Mouse (Mus musculus) embryonic facial prominence, embryonic 13.5 days (tissue): ENCODE results near the gene Olfr132. TPM values are rescaled to one million over a fixed set of nuclear protein-coding genes. Genes with fewer than 3 reads are reported as not detected.
"Not testable (repeated sequence)": the region's sequence is repeated elsewhere in the genome, so short reads cannot be mapped to it uniquely, and the experiment has no call there.

ENCODE experiments used
- ATAC-seq: fragments of 200-750 bp; cut with Nextera tagmentation; 2 replicates; pipeline ENCODE4 v1.8.0; 2017; ENCODE audit warnings: low read depth; ENCODE audit not compliant: insufficient number of reproducible peaks, insufficient read depth, low FRiP score, low TSS enrichment
- H3K27ac ChIP-seq: fragments of 300-500 bp; sonication (generic); 2 replicates; pipeline ENCODE4 v1.5.1; 2015; ENCODE audit warnings: moderate library complexity, mild to moderate bottlenecking, inconsistent platforms
- H3K27me3 ChIP-seq: fragments of 300-500 bp; sonication (generic); 2 replicates; pipeline ENCODE4 v1.6.1; 2015; ENCODE audit warnings: mild to moderate bottlenecking, inconsistent platforms
- H3K36me3 ChIP-seq: fragments of 300-500 bp; sonication (generic); 2 replicates; pipeline ENCODE4 v1.6.1; 2015; ENCODE audit warnings: mild to moderate bottlenecking, inconsistent platforms
- H3K4me1 ChIP-seq: fragments of 300-500 bp; sonication (generic); 2 replicates; pipeline ENCODE4 v1.6.1; 2015; ENCODE audit warnings: inconsistent platforms
- H3K4me2 ChIP-seq: fragments of 300-500 bp; sonication (generic); 2 replicates; pipeline ENCODE4 v1.6.1; 2015; ENCODE audit warnings: moderate library complexity, mild to moderate bottlenecking, inconsistent platforms
- H3K4me3 ChIP-seq: fragments of 300-500 bp; sonication (generic); 2 replicates; pipeline ENCODE4 v1.5.1; 2015; ENCODE audit warnings: mild to moderate bottlenecking, inconsistent platforms
- H3K9ac ChIP-seq: fragments of 300-500 bp; sonication (generic); 2 replicates; pipeline ENCODE4 v1.6.1; 2015; ENCODE audit warnings: mild to moderate bottlenecking, inconsistent platforms
- H3K9me3 ChIP-seq: fragments of 300-500 bp; sonication (generic); 2 replicates; pipeline ENCODE4 v1.6.1; 2016; ENCODE audit warnings: inconsistent platforms
- WGBS: fragments of 180-500 bp; shearing (Covaris S2); methylation state at CpG from one replicate; pipeline ENCODE4 v1.1.7; 2015; ENCODE audit warnings: mixed read lengths; 5-methylcytosine and 5-hydroxymethylcytosine counted together
- polyA plus RNA-seq: library from polyadenylated mRNA; unstranded; fragments of >200 nt; fragmentation: Nextera tagmentation; extraction: Ambion mirVana; gene quantifications from 2 replicates; pipeline ENCODE4 v1.2.1, GENCODE M21; 2015

Gene Olfr132
- not detected in 2 replicates for polyA plus RNA-seq

- Histone ChIP-seq H3K4me2 (no peak within 1 kb of the TSS), H3K9ac (no peak within 1 kb of the TSS), H3K36me3 (no peaks in the 10 kb centered on the region), H3K4me1 (no peaks in the 10 kb centered on the region), H3K9me3 (no peaks in the 10 kb centered on the region), H3K27ac (no peak within 1 kb of the TSS), H3K4me3 (no peak within 1 kb of the TSS), H3K27me3 (no peaks in the 10 kb centered on the region)
- 37% methylated on average over 1 of the region's 1 CpGs for WGBS
- ATAC-seq = no peak
Measured at GRCm38 (mm10) chr17:38134426-38134825, at the start of gene Olfr132. TSS of gene Olfr132 (minus strand) at chr17:38134526.

GRCm38 (mm10) chr17:38171088-38171487, 36.8 kb upstream of the Olfr132 start, which contains the start of gene Olfr134:
TSS of gene Olfr134 (plus strand) at chr17:38171388.
- no peak for ATAC-seq
- Histone ChIP-seq H3K4me1 (no peaks in the 10 kb centered on the region), H3K36me3 (no peaks in the 10 kb centered on the region), H3K4me2 (no peak within 1 kb of the TSS), H3K27me3 (no peaks in the 10 kb centered on the region), H3K27ac (no peak within 1 kb of the TSS), H3K9ac (no peak within 1 kb of the TSS), H3K9me3 (no peaks in the 10 kb centered on the region), H3K4me3 (no peak within 1 kb of the TSS)
- WGBS = 70% methylated on average over 3 of the region's 3 CpGs

GRCm38 (mm10) chr17:38144981-38145380, 10.7 kb upstream of the Olfr132 start, which contains the start of gene Olfr133:
TSS of gene Olfr133 (plus strand) at chr17:38145281.
- WGBS = 75% methylated on average over 2 of the region's 2 CpGs
- no peaks in the 10 kb centered on the region for H3K36me3 ChIP-seq
- H3K27me3 ChIP-seq = no peaks in the 10 kb centered on the region

GRCm38 (mm10) chr17:38125371-38125770, 9.0 kb downstream of the Olfr132 start:
- not testable (repeated sequence) for H3K36me3 ChIP-seq, H3K4me1 ChIP-seq, H3K27ac ChIP-seq, H3K4me2 ChIP-seq, H3K4me3 ChIP-seq, H3K9me3 ChIP-seq, H3K27me3 ChIP-seq, H3K9ac ChIP-seq, ATAC-seq
- WGBS = 62% methylated on average over 3 of the region's 3 CpGs

More at GRCm38 (mm10) chr17:38144981-38145380, 10.7 kb upstream of the Olfr132 start, which contains the start of gene Olfr133:
- no peak within 1 kb of the TSS for H3K4me2 ChIP-seq
- H3K4me1 ChIP-seq = no peaks in the 10 kb centered on the region
- H3K4me3 ChIP-seq = no peak within 1 kb of the TSS
- peaks cover 4% of the 10 kb centered on the region; the same call in 1 of the 2 replicates for H3K9me3 ChIP-seq
- H3K9ac ChIP-seq = no peak within 1 kb of the TSS
- no peak for ATAC-seq
- H3K27ac ChIP-seq = no peak within 1 kb of the TSS

- H3K4me3 ChIP-seq, H3K9ac ChIP-seq, H3K9me3 ChIP-seq, H3K27ac ChIP-seq, H3K27me3 ChIP-seq, H3K36me3 ChIP-seq, ATAC-seq, H3K4me2 ChIP-seq, H3K4me1 ChIP-seq: not testable (repeated sequence)
- 87% methylated on average over 1 of the region's 1 CpGs for WGBS
Measured at GRCm38 (mm10) chr17:38124199-38124598, 10.1 kb downstream of the Olfr132 start.

- Histone ChIP-seq H3K27me3 (no peaks in the 10 kb centered on the region), H3K4me1 (no peaks in the 10 kb centered on the region), H3K9ac (no peak within 1 kb of the TSS), H3K36me3 (no peaks in the 10 kb centered on the region), H3K4me3 (no peak within 1 kb of the TSS), H3K27ac (no peak within 1 kb of the TSS), H3K9me3 (no peaks in the 10 kb centered on the region), H3K4me2 (no peak within 1 kb of the TSS)
- ATAC-seq = no peak
Measured at GRCm38 (mm10) chr17:38088593-38088992, 45.7 kb downstream of the Olfr132 start, which contains the start of gene Olfr131. TSS of gene Olfr131 (minus strand) at chr17:38088693.

- ATAC-seq = no peak
- H3K4me3 ChIP-seq = no peak overlapping the region
- no peak overlapping the region for H3K4me2 ChIP-seq
- H3K4me1 ChIP-seq = no peaks in the 10 kb centered on the region
- no peaks in the 10 kb centered on the region for H3K27me3 ChIP-seq
- 85% methylated on average over 4 of the region's 4 CpGs for WGBS
- no peaks in the 10 kb centered on the region for H3K36me3 ChIP-seq
- H3K9ac ChIP-seq = no peak overlapping the region
- H3K9me3 ChIP-seq = no peaks in the 10 kb centered on the region
- no peak overlapping the region for H3K27ac ChIP-seq
Measured at GRCm38 (mm10) chr17:38082364-38082763, 52.0 kb downstream of the Olfr132 start.

Other genes with a start within 250 kb of the Olfr132 start
- gene Olfr127, start 234.1 kb downstream of the Olfr132 start, polyA plus RNA-seq = not detected in 2 replicates
- not detected in 2 replicates for gene Olfr128, start 214.0 kb downstream of the Olfr132 start, polyA plus RNA-seq
- not detected in 2 replicates for gene Olfr761, start 181.4 kb downstream of the Olfr132 start, polyA plus RNA-seq
- gene Olfr129, start 74.4 kb downstream of the Olfr132 start, polyA plus RNA-seq = not detected in 2 replicates
- gene Olfr130, start 70.6 kb downstream of the Olfr132 start, polyA plus RNA-seq = not detected in 2 replicates
- not detected in 2 replicates for gene Olfr131, start 45.8 kb downstream of the Olfr132 start, polyA plus RNA-seq
- gene Olfr133, start 10.8 kb upstream of the Olfr132 start, polyA plus RNA-seq = not detected in 2 replicates
- not detected in 2 replicates for gene Olfr134, start 36.9 kb upstream of the Olfr132 start, polyA plus RNA-seq
- gene Olfr135, start 69.8 kb upstream of the Olfr132 start, polyA plus RNA-seq = not detected in 2 replicates
- not detected in 2 replicates for gene Olfr138, start 126.5 kb upstream of the Olfr132 start, polyA plus RNA-seq
- not detected in 2 replicates for gene Olfr137, start 173.0 kb upstream of the Olfr132 start, polyA plus RNA-seq
- not detected in 2 replicates for gene Olfr136, start 195.3 kb upstream of the Olfr132 start, polyA plus RNA-seq